Mouse (Mus musculus) left cerebral cortex, postnatal 36 days (tissue): ENCODE measurements at regions not wholly inside any gene's neighbourhood (a gene's known extent, or its start where the extent isn't known, plus 50 kb on each side); places are given as distances from the start of the nearest gene placed in this dataset.

Source experiments
- DNase-seq, 2 experiments: peaks; one replicate each; pipeline ENCODE4 v3.0.0; 2021 to 2022; ENCODE audit warnings: low spot score in 2 of 2, mixed read lengths in 1 of 2
- intact Hi-C: fragments of 180-260 bp; cut with DNase I; formaldehyde crosslinking; loops from one replicate; pipeline ENCODE4 v1.15.1; 2025

GRCm38 (mm10) chr4:56506786-56507185, 233.1 kb upstream of the Gm26657 start:
- no peak for DNase-seq
- intact Hi-C loops = no loop called here

DNA sequence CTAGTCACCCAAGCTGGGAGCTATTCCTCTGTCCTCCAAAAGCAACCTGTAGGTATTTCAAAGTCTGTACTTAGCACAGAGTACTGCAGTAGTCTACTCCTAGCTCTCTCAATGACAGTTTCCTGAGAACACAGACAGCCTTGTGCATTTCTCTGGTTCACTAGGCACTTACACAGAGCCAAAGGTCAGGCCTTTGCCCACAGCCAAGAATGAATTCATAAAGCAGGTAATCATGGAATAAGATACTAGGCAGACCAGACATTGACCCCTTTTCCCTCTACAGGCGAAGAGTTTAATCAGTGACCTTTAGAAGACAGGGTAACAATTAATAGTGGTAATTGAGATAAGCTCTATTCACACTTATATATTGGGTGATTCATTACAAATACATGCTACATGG, 233.8 kb upstream of the Gm26657 start:
- no peak for DNase-seq
- intact Hi-C loops = no loop called here

DNA sequence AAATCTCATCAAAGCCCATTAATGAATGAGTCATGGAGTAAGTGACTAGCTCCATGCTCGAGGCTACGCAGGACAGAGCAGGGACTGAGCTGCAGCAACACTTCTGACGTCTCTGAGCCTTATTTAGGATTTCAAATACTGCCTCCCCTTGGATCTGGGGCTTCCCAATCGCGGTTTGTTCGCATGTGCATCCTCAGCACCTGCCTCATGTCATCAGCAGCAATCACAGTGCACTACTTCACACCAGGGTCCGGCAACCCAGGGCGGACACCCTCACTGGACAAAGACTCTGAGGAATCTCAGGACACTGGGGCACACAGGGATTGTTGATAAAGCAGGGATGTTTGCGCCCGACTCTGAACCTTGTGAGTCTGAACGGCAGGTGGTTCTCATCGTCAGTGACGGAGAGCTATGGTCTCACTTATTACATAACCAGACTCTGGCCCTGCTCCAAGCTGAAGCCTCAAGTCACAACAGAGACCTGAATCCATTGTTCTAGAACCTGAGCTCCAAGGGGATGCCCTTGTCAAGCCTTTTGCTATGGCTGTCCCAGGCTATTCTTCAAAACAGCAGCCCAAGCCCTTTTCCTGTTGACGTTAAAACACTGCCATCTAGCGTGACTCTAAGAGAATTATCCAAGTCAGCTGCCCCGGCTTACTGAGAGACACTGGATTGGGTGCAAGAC, 247.2 kb upstream of the Gm26657 start:
- DNase-seq = peak; percentile 54 to 59
- intact Hi-C loops = loop anchor here (5.0 to 10.0 kb wide), 3 partner anchors 190 to 960 kb away; partner anchors contain the start of gene Klf4

GRCm38 (mm10) chr4:56489361-56489760, 250.5 kb upstream of the Gm26657 start:
- intact Hi-C loops = no loop called here
- no peak for DNase-seq

DNA sequence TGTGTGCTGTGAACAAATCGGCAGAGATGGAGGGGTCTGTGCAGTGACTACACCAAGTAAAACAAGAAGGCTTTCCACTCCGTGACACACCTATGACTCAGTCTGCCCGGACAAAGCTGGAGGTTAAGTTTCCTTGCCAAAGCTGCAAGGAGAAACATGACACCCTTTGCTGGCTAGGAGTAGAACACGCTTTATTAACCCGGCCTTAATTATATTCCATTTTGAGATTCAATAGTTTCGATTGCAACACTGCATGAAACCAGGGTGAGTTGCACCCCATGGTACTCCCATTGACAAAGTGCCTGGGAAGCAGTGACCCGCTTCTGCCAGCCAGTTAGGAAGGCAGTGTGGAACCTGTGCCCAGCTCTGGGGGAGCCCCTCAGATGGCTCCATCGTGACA, 256.2 kb upstream of the Gm26657 start:
- intact Hi-C loops = no loop called here
- no peak for DNase-seq

DNA sequence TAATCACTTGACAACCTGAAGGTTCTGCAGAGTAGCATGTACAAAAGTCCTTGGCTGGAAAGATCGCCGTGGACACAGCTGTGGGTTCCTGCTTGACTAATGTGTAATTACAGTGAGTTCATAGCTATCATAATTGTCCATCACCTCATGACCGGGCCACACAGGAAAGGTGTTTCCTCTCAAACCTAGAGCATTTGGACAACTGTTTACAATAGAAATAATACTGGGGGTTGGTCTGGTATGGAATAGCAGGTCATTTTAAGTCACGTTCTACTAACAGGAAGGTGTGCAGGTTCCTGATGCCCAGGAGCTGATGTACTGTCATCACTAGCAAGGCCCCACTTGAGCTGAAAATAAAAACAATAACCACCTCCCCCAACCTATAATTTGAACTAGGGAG, 283.1 kb upstream of the Gm26657 start:
- DNase-seq = no peak
- intact Hi-C loops = no loop called here

- intact Hi-C loops = no loop called here
- DNase-seq = no peak
Measured at GRCm38 (mm10) chr4:56421575-56421974, 318.3 kb upstream of the Gm26657 start.

DNA sequence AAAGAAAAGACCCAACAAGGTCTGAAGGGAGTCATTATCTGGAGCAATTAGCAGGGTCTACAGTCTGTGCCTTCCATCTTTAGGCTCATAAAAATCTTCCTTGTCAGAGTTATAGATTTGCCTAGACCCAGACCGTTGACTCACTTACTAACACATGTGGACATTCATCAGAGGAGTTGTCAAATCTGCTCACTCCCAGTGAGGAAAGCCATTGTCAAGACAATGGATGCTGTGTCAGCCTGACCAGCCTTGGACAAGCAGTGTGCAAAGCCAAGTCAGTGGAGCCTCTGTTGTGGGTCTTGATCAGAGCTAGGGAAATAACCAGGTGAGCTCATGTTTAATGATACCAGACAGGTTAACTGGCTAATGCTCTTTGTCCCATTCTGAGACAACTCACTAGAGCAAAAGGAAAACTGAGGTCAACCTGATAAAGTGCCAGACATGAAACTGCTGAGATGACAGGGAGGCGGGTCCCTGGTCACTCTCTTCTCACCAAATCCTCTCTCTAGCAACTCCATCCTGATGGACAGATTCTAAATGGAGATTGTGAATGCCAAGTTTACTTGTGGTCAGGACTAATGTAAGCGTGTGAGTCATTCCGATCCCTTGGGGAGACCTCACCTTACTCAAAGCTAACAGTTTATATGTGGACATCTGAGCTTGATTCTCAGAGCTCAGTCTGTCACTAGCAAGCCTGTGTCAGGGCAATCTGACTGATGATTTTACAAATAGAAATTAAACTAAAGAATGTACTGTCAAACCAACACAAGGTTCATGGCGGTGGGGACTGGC, 320.6 kb upstream of the Gm26657 start:
- DNase-seq = no peak
- intact Hi-C loops = no loop called here

- no peak for DNase-seq
- intact Hi-C loops = no loop called here
Measured at GRCm38 (mm10) chr4:56411024-56411636, 328.7 kb upstream of the Gm26657 start.

DNA sequence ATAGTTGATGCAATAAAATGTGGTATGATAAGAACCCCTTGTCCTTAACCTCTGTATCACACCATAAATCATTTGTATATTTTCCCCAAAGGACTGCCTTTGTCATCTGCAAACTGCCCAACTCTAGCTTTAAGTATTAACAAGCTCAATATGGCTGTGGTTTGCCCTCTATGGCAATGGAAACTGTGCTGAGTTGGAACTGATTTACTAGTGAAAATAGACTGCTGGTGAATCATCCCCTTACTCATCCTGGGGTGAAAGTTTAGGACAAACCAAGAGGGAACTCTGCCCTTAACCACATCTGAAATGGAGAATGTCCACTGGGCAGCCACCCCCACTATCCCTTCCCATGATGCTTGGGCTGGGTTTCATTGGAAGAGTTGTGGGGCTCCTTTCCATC, 346.1 kb upstream of the Gm26657 start:
- DNase-seq = no peak
- intact Hi-C loops = no loop called here

GRCm38 (mm10) chr4:56387051-56387450, 352.8 kb upstream of the Gm26657 start:
- intact Hi-C loops = no loop called here
- DNase-seq = no peak

DNA sequence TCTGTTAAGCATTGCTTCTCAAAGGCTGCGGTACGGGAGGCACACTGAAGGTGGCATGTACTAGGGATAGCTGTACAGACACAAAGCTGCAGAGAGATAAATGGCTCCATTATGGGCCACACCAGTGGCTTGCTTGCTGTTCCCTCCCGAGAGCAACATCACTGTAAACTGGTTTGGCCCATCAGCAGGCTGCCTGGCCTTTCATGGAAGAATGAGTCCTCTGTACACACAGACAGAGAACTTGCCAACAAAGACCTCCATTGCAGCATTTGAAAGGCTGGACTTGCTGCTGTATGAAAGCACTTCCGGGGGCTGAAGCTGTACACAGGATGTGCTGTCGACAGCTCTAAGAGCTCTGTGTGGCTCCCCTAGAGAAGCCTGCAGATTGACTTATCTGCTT, 364.1 kb upstream of the Gm26657 start:
- intact Hi-C loops = no loop called here
- DNase-seq = no peak

DNA sequence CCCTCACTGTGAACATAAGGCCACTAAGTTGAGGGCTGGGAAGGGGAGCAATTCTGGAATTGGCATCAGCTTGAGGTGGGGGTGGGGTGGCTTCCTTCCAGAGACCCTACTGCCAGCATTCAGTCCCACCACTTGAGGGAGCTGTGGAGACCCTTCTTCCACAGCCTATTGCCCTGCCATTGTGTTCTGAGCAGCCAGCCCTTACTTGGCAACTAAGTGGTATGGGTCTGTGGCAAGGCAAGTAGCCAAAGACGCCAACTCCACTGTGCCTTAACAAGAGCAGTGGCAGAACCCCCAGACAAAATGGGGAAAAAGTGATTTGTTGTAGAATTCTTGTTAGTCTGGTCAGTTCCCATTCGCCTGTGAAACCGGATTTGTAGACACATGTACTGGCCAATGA, 365.4 kb upstream of the Gm26657 start:
- intact Hi-C loops = no loop called here
- no peak for DNase-seq

GRCm38 (mm10) chr4:56373746-56374145, 366.1 kb upstream of the Gm26657 start:
- no peak for DNase-seq
- intact Hi-C loops = no loop called here

- intact Hi-C loops = no loop called here
- DNase-seq = no peak
Measured at GRCm38 (mm10) chr4:56373167-56373566, 366.7 kb upstream of the Gm26657 start.

DNA sequence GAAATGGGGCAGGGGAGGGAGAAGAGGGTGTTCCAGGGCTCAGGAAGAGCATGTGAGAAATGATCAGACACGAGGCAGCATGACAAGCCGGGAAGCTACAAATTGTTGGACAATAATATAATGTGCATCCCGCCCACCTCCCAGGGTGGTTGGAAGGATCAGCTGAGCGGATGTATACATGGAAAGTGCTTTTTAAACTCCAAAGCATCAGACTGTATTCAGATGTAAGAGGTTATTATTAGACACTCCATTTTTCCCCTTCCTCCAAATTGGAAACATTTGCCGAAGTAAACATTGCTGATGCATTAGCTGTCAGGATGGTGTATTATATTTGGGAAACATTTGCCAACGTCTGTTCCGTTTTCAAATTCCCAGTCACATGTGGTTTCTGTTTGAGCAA, 367.2 kb upstream of the Gm26657 start:
- no peak for DNase-seq
- intact Hi-C loops = no loop called here

DNA sequence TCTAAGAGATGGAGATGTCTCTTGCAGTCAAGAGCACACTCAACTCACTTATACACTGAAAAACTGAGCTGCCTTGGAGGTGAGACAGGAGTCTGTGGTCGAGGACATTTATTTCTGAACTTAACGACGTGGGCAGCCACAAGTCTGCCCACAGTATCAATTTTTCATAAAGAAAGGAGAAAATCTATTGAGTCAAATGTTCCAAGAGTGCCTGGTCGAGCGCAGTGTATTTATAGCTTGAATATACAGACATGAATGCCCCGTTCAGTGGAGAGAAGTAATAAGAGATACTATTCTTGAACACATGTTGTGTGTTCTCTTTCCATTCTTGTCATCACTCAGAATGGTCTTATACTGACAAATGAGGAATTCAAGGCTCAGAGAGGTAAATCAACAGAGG, 375.3 kb upstream of the Gm26657 start:
- intact Hi-C loops = loop anchor here (5.0 to 10.0 kb wide), 3 partner anchors 320 to 847 kb away; partner anchors contain the start of gene Klf4
- no peak for DNase-seq

- intact Hi-C loops = loop anchor here (5.0 to 10.0 kb wide), 3 partner anchors 323 to 845 kb away; partner anchors contain the start of gene Klf4
- no peak for DNase-seq
Measured at GRCm38 (mm10) chr4:56362121-56362520, 377.7 kb upstream of the Gm26657 start.

DNA sequence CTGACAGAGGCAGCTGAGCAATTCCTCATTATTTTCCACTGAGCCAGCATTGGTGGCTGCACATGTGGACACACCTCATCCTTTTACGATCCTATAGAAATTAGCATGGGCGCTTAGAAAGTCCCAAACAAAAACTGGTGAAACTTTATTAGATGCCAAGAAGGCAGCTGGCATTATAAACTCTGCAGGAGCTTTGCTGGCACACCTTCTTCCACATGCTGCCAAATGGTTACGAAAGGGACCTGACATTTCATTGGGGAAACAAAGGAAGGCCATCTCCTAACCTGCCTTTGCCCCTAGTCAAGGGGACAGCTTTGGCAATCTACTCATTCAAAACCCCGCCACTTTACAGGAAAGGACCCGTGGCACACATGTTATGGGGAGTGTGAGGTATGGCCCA, 390.7 kb upstream of the Gm26657 start:
- no peak for DNase-seq
- intact Hi-C loops = no loop called here

GRCm38 (mm10) chr4:56325156-56325555, 414.7 kb upstream of the Gm26657 start:
- intact Hi-C loops = no loop called here
- DNase-seq = no peak

GRCm38 (mm10) chr4:56319134-56319533, 420.7 kb upstream of the Gm26657 start:
- DNase-seq = no peak
- intact Hi-C loops = no loop called here
